Mouse (Mus musculus) telencephalon, adult 2 months (tissue): ENCODE results near the gene Nyap1.
"Not testable (repeated sequence)": the region's sequence is repeated elsewhere in the genome, so short reads cannot be mapped to it uniquely, and the experiment has no call there.

Experiments used
- DNase-seq: peaks from one replicate; pipeline ENCODE4 v3.0.0-alpha.2; 2011; ENCODE audit warnings: low read depth, low spot score

The Nyap1 gene

DNA sequence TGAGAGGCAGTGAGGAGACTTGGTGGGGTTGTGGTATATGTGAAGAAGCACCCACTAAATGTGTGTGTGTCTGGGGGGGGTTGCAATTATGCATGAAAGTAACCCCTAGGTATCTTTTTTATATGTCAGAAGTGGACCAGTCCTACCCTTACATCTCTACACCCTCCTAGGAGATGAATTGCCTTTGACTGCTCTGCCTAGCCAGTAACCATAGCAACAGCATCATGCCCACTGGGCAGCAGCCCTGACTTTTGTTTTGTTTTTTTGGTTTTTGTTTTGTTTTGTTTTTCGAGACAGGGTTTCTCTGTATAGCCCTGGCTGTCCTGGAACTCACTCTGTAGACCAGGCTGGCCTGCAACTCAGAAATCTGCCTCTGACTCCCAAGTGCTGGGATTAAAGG is 27.1 kb upstream of the Nyap1 start:
- no peak for DNase-seq

GRCm38 (mm10) chr5:137766270-137766669 is 24.9 kb upstream of the Nyap1 start:
- no peak for DNase-seq

DNA sequence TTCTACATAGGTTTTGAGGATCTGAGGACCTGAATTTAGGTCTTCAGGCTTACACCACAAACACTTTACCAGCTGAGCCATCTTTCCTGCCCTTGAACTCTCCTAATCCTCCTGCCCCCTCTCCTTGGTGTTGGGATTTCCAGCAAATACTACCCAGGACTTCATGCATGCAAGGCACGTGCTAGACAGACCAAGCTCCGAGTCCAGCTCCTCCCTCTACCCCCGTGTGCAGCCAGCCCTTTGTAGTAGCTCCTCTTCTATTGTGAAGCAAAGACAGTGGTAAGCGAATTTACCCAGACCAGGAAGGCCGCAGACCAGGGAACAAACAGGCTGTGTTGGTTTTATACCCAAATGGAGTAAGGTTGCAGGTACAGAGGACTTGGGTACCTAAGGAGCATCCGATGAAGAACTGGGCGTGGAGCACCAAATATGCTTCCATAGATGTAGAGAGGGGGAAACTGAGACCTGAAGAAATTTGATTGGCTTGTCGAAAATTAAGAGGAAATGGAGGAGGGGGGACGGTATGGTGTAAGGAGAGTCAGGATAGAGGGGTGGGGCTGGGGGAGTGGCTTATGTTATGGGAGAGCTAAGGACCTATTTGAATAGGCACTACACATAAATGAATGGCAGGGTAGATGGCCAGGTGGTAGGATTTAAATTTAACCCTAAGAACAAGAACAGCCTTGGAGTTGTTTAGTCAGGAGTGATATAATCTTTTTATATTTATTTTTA is 23.4 kb upstream of the Nyap1 start:
- DNase-seq, result no peak

- peak; percentile 89 for DNase-seq
Observed at GRCm38 (mm10) chr5:137759971-137760412, 18.6 kb upstream of the Nyap1 start.

- no peak for DNase-seq
Observed at GRCm38 (mm10) chr5:137758921-137759534, 17.6 kb upstream of the Nyap1 start.

DNA sequence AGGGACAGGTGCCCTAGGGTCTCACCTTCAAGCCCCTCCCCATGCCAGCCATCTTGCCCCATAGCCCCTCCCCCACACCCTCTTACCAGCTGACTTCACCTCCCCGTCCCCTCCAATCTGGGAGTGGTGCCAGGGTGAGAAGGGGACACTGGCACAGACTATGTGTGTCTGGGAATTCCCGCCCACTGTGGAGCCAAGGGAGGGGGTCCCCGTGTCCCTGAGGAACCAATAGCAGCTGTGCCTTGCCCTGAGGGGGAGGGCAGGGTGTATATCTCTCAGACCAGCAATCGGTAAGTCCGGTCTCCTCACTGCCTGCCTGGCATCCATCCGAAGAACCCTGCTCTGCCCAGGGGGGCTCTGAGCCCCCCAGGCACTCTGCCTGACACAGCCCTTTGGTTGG is 16.5 kb upstream of the Nyap1 start:
- no peak for DNase-seq

- DNase-seq, result no peak
Observed at GRCm38 (mm10) chr5:137756882-137757661, 15.7 kb upstream of the Nyap1 start.

DNA sequence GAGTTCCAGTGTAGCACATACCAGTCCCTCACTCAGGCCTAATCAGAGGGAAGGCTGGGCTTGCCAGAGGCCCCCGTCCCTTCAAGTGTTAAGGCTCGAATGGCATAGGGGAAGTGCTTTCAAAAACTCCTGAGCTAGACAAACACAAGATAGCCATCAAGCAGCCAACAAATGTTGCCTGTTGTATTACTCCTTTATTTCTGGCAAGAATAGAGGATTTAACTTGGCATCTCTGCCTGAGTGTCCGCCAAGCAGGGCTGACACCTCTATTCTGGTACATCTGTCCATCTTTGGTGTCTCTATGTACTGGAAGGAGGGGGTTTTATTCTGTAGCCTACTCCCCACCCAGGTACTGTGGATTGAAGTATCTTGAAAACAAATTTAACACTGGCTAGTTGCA is 14.7 kb upstream of the Nyap1 start:
- no peak for DNase-seq

- no peak for DNase-seq
Observed at GRCm38 (mm10) chr5:137755425-137755824, 14.0 kb upstream of the Nyap1 start.

- no peak for DNase-seq
Observed at GRCm38 (mm10) chr5:137753111-137753832, 11.9 kb upstream of the Nyap1 start.

- DNase-seq, result no peak
Observed at GRCm38 (mm10) chr5:137751988-137752387, 10.6 kb upstream of the Nyap1 start.

DNA sequence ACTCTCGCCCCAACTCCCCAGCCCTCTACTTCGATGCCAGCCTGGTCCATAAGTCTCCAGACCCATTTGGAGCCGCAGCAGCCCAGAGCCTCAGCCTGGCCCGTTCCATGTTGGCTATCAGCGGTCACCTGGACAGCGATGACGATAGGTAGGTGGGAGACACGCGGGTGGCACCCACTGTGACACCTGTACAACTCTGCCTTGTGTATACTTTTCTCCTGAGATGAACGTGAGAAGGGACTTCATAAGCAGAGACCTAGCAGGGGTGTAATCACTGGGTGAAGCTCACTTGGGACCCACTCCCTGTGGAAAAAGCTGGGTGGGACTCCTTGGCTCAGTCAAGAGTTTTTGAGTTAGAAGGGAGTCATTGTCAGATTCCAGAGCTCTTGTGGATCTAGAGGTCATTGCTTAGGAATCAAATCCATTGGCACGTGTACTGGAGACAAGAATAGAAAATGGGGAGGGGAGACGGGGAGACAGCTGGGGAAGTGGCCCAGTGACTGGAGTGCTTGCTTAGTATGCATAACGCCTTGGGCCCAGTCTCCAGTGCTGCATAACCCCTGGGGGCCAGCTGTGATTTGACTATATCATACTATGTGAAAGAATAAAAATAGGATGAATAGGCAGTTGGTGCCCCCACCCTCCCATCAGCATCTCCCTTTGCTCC is 9.9 kb upstream of the Nyap1 start:
- DNase-seq, result no peak

DNA sequence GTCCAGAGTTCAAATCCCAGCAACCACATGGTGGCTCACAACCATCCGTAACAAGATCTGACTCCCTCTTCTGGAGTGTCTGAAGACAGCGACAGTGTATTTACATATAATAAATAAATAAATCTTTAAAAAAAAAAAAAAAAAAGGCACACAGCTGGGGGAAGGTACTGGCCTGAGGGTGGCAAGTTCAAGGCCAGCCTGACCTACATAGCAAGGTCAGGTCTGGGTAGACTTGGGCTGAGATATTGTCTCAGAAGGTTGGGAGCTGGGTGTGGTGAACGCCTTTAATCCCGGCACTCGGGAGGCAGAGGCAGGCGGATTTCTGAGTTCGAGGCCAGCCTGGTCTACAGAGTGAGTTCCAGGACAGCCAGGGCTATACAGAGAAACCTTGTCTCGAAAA is 8.8 kb upstream of the Nyap1 start:
- not testable (repeated sequence) for DNase-seq

DNA sequence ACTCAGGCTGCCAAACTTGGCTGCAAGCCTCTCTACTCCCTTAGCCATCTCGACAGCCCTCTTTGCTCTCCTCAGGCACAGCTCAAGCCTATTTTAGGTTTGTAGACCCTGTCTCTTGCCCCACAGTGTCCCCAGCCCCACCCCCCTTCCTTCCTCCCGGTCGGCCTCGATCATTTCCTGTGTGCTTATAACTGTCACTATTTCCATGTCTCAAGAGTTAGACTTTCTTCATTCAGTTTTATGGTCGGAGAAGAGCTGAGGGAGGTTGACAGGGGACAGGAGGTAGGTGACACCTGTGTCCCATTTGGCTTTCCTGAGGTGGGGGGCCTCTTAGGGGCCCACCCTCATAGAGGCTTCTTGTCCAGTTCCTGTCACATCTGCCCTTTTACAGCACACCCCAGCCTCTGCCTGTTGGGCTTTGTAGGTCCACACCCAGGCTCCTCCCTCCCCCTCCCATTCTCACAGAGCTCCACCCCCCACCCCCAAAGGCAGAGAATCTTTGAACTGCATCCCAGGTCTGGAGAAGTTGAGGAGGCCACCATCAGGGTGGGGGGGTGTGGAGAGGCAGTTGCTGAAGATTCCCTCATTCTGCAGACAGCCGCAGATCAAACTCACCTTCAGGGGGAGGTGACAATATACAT is 7.9 kb upstream of the Nyap1 start:
- no peak for DNase-seq

GRCm38 (mm10) chr5:137748130-137748770 is 6.8 kb upstream of the Nyap1 start:
- no peak for DNase-seq

DNA sequence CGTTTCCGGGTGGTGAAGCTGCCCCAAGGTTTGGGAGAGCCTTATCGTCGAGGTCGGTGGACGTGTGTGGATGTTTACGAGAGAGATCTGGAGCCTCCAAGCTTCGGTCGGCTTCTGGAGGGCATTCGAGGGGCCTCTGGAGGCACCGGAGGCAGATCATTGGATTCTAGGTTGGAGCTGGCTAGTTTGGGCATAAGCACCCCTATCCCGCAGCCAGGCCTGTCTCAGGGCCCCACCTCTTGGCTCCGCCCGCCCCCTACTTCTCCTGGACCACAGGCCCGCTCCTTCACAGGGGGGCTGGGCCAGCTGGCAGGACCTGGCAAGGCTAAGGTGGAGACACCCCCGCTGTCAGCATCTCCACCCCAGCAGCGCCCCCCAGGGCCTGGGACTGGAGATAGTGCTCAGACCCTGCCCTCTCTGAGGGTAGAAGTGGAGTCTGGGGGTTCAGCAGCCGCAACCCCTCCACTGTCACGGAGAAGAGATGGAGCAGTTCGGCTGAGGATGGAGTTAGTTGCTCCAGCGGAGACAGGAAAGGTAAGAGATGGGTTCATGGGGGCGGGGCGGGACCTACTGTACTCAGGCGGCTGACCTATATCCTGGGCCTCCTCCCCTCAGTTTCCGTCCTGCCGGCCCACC is 6.0 kb upstream of the Nyap1 start:
- no peak for DNase-seq

- DNase-seq, result no peak
Observed at GRCm38 (mm10) chr5:137746851-137747325, 5.5 kb upstream of the Nyap1 start.

GRCm38 (mm10) chr5:137746282-137746850 is 5.0 kb upstream of the Nyap1 start:
- DNase-seq, result no peak
